Mouse (Mus musculus) hindbrain, embryonic 11.5 days (tissue): ENCODE measurements around the gene Lrrc7. TPM values are rescaled to one million over a fixed set of nuclear protein-coding genes. Genes with fewer than 3 reads are reported as not detected.

ENCODE experiments used
- ATAC-seq: fragments of 200-750 bp; cut with Nextera tagmentation; 2 replicates; pipeline ENCODE4 v1.8.0; 2017; ENCODE audit warnings: mild to moderate bottlenecking, moderate TSS enrichment, moderate library complexity; ENCODE audit not compliant: low FRiP score
- DNase-seq: peaks from one replicate; pipeline ENCODE4 v3.0.0-alpha.2; 2015; ENCODE audit warnings: low spot score
- H3K27ac ChIP-seq: fragments of 300-500 bp; sonication (generic); 2 replicates; pipeline ENCODE4 v1.5.1; 2014; ENCODE audit warnings: mild to moderate bottlenecking, low read depth, low read length
- H3K27me3 ChIP-seq: fragments of 300-500 bp; sonication (generic); 2 replicates; pipeline ENCODE4 v1.6.1; 2014; ENCODE audit warnings: mild to moderate bottlenecking, low read length, moderate library complexity, mixed read lengths; ENCODE audit not compliant: control insufficient read depth, insufficient read depth
- H3K36me3 ChIP-seq: fragments of 300-500 bp; sonication (generic); 2 replicates; pipeline ENCODE4 v1.6.1; 2014; ENCODE audit warnings: mild to moderate bottlenecking, low read length, moderate library complexity, mixed read lengths; ENCODE audit not compliant: control insufficient read depth, insufficient read depth
- H3K4me1 ChIP-seq: fragments of 300-500 bp; sonication (generic); replicated peaks from 2 replicates; pipeline ENCODE4 v1.6.1; 2014; ENCODE audit warnings: low read length, mixed read lengths; ENCODE audit not compliant: control insufficient read depth, insufficient read depth
- H3K4me2 ChIP-seq: fragments of 300-500 bp; sonication (generic); replicated peaks from 2 replicates; pipeline ENCODE4 v1.6.1; 2014; ENCODE audit warnings: mild to moderate bottlenecking, low read depth, low read length
- H3K4me3 ChIP-seq: fragments of 300-500 bp; sonication (generic); 2 replicates; pipeline ENCODE4 v1.5.1; 2014; ENCODE audit warnings: low read depth, low read length
- H3K9ac ChIP-seq: fragments of 300-500 bp; sonication (generic); 2 replicates; pipeline ENCODE4 v1.6.1; 2014; ENCODE audit warnings: low read depth, low read length
- H3K9me3 ChIP-seq: fragments of 300-500 bp; sonication (generic); 2 replicates; pipeline ENCODE4 v1.6.1; 2016; ENCODE audit warnings: low read length; ENCODE audit not compliant: control insufficient read depth
- WGBS: fragments of 180-500 bp; shearing (Covaris S2); extraction: QIAGEN DNeasy Blood & Tissue Kit; methylation state at CpG from one replicate; pipeline ENCODE4 v1.1.7; 2014; 5-methylcytosine and 5-hydroxymethylcytosine counted together
- polyA plus RNA-seq: library from polyadenylated mRNA; unstranded; fragments of >200 nt; fragmentation: Nextera tagmentation; extraction: Ambion mirVana; gene quantifications from 2 replicates; pipeline ENCODE4 v1.2.1, GENCODE M21; 2014

Lrrc7 gene
- polyA plus RNA-seq, 1 experiment from 2014 or later, result 1.5 TPM

DNA sequence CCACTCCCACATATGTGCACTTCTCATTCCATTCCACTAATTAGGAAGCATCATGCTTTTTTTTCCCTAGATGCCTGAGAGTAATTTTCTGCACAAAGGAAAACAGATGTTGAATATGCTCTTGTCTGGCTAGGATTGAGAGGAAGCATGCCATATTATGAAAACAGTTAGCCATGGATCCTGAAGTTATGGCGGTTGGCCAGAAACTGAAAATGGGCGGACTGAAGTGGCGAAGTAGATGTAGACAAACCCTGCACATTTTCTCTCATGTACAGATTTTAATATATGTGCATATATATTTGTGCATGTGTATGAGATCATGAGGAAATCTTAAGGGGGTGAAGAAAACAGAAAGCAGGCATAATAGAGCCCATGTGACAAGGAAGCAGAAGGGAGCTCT lies 407.9 kb downstream of the Lrrc7 start:
- Histone ChIP-seq H3K36me3 (no peaks in the 10 kb centered on the region), H3K4me2 (no peak overlapping the region), H3K27ac (no peak overlapping the region), H3K9me3 (no peaks in the 10 kb centered on the region), H3K4me3 (no peak overlapping the region), H3K4me1 (no peaks in the 10 kb centered on the region), H3K9ac (no peak overlapping the region), H3K27me3 (no peaks in the 10 kb centered on the region)
- ATAC-seq (no peak), DNase-seq (no peak)
- WGBS, result 90% methylated on average over 3 of the region's 3 CpGs

DNA sequence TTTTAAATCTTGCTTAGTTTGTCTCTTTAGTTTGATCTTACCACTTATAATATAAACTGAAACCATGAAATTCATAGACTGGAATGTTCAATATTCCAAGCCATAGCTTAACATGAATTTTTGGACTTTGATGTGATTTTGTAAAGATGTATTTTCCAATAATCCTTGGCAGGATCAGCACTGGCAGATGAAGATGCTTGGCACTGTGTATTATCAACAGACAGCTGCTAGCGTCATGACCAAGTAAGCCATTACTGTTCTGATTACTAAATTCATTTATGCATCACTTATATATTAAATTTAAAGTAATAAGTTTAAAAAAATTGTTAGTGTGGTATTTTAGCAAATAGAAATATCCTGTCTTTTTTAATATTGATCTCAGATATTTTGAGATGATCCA lies 413.0 kb downstream of the Lrrc7 start:
- H3K4me2 ChIP-seq, result no peak overlapping the region
- no peak overlapping the region for H3K4me3 ChIP-seq
- DNase-seq (no peak), ATAC-seq (no peak)
- no peaks in the 10 kb centered on the region for H3K9me3 ChIP-seq
- H3K9ac ChIP-seq, result no peak overlapping the region
- no peaks in the 10 kb centered on the region for H3K27me3 ChIP-seq
- H3K36me3 ChIP-seq, result no peaks in the 10 kb centered on the region
- WGBS, result 90% methylated on average over 1 of the region's 1 CpGs
- H3K27ac ChIP-seq, result no peak overlapping the region
- no peaks in the 10 kb centered on the region for H3K4me1 ChIP-seq

GRCm38 (mm10) chr3:158140629-158141028 lies 421.4 kb downstream of the Lrrc7 start:
- Histone ChIP-seq H3K27ac (no peak overlapping the region), H3K4me3 (no peak overlapping the region), H3K9ac (no peak overlapping the region), H3K4me2 (no peak overlapping the region), H3K27me3 (no peaks in the 10 kb centered on the region), H3K36me3 (no peaks in the 10 kb centered on the region), H3K4me1 (no peaks in the 10 kb centered on the region), H3K9me3 (no peaks in the 10 kb centered on the region)
- ATAC-seq (no peak), DNase-seq (no peak)
- 83% methylated on average over 1 of the region's 1 CpGs for WGBS

DNA sequence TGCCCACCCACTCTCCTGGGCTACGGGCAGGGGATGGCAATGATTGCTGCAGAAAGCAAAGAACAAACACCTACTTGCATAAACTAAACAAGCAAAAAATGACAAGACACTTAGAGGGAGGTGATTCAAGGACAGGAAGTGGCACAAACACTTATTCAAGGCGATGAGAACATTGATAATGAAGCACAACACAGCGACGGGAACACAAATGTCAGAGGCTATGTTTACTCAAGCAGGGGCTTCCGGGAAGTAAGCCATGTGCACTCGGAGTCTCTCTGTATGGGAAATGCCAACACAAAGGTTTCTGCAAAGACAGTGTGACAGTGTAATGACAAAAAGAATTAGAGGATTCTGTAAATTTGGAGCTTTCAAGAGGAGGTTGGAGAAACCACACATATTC lies 424.2 kb downstream of the Lrrc7 start:
- no peak overlapping the region for H3K9ac ChIP-seq
- no peak for DNase-seq
- no peaks in the 10 kb centered on the region for H3K36me3 ChIP-seq
- H3K9me3 ChIP-seq, result no peaks in the 10 kb centered on the region
- H3K4me1 ChIP-seq, result no peaks in the 10 kb centered on the region
- 67% methylated on average over 6 of the region's 6 CpGs for WGBS
- H3K4me3 ChIP-seq, result no peak overlapping the region
- no peak overlapping the region for H3K4me2 ChIP-seq
- no peak for ATAC-seq
- H3K27ac ChIP-seq, result no peak overlapping the region
- H3K27me3 ChIP-seq, result no peaks in the 10 kb centered on the region

- no peak for ATAC-seq
- no peak for DNase-seq
- Histone ChIP-seq H3K9ac (no peak overlapping the region), H3K4me1 (no peaks in the 10 kb centered on the region), H3K4me3 (no peak overlapping the region), H3K4me2 (no peak overlapping the region), H3K27me3 (no peaks in the 10 kb centered on the region), H3K9me3 (no peaks in the 10 kb centered on the region), H3K36me3 (no peaks in the 10 kb centered on the region), H3K27ac (no peak overlapping the region)
- 83% methylated on average over 4 of the region's 4 CpGs for WGBS
These were observed 430.3 kb downstream of the Lrrc7 start for GRCm38 (mm10) chr3:158131672-158132071.

DNA sequence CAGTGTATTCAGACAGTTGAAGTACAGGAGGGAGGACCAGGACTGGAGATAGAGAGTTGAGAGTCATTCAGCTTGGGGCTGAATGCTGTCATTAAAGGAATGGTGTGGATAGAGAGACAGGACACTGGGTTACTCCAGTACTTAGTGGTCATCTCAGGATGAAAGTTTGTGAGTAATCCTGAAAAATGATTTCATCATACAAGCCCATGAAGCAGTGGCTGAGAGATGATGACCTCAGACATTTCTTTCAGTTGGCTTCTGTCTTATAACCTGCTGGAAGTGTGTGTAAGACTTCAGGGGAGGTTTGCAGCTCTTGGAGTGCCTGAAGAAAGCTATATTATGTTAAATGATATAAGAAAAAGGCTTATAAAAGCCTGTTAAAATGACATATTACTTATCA lies 430.8 kb downstream of the Lrrc7 start:
- no peak for DNase-seq
- H3K4me1 ChIP-seq, result no peaks in the 10 kb centered on the region
- H3K27me3 ChIP-seq, result no peaks in the 10 kb centered on the region
- no peak for ATAC-seq
- no peaks in the 10 kb centered on the region for H3K36me3 ChIP-seq
- no peak overlapping the region for H3K4me3 ChIP-seq
- no peak overlapping the region for H3K27ac ChIP-seq
- no peak overlapping the region for H3K9ac ChIP-seq
- H3K4me2 ChIP-seq, result no peak overlapping the region
- no peaks in the 10 kb centered on the region for H3K9me3 ChIP-seq

GRCm38 (mm10) chr3:158122899-158123298 lies 439.1 kb downstream of the Lrrc7 start:
- Histone ChIP-seq H3K9ac (no peak overlapping the region), H3K4me3 (no peak overlapping the region), H3K4me2 (no peak overlapping the region), H3K9me3 (no peaks in the 10 kb centered on the region), H3K27ac (no peak overlapping the region), H3K27me3 (no peaks in the 10 kb centered on the region), H3K4me1 (no peaks in the 10 kb centered on the region), H3K36me3 (no peaks in the 10 kb centered on the region)
- DNase-seq, result no peak
- no peak for ATAC-seq
- 65% methylated on average over 3 of the region's 3 CpGs for WGBS

- Histone ChIP-seq H3K27me3 (no peaks in the 10 kb centered on the region), H3K9ac (no peak overlapping the region), H3K27ac (no peak overlapping the region), H3K36me3 (no peaks in the 10 kb centered on the region), H3K9me3 (no peaks in the 10 kb centered on the region), H3K4me1 (no peaks in the 10 kb centered on the region), H3K4me3 (no peak overlapping the region), H3K4me2 (no peak overlapping the region)
- no peak for ATAC-seq
- DNase-seq, result no peak
- 71% methylated on average over 1 of the region's 1 CpGs for WGBS
These were observed 456.8 kb downstream of the Lrrc7 start for GRCm38 (mm10) chr3:158105260-158105659.

DNA sequence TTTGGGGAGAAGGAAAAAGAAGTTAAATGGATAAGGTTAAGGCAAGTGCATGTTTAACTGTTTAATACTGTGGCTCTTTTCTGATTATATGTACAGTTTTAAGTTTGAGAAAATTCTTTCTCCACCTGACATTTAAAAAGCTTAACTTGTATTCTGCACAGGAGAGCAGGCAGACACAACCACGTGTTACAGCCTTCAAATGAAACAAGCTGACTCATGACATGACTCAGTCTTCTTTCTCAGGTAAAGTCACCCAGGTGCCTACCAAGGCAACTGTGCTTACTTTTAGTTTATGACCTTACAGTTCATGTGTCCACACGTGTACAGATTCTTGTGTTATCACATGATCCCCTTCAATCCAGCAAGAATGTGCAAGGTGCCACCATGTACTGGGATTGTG lies 458.6 kb downstream of the Lrrc7 start:
- Histone ChIP-seq H3K9me3 (no peaks in the 10 kb centered on the region), H3K4me1 (no peaks in the 10 kb centered on the region), H3K4me3 (no peak overlapping the region), H3K9ac (no peak overlapping the region), H3K4me2 (no peak overlapping the region), H3K27ac (no peak overlapping the region), H3K36me3 (no peaks in the 10 kb centered on the region), H3K27me3 (no peaks in the 10 kb centered on the region)
- 72% methylated on average over 2 of the region's 2 CpGs for WGBS
- DNase-seq (no peak), ATAC-seq (no peak)
